Mouse (Mus musculus) brain, embryonic 14.5 days (tissue): ENCODE data around the gene Tmsb15b2.

Experiments used
- CTCF ChIP-seq: fragments of 200-500 bp; IDR thresholded peaks from 2 replicates; pipeline ENCODE4 v1.5.1; 2012; ENCODE audit warnings: inconsistent platforms, mild to moderate bottlenecking, moderate library complexity, borderline replicate concordance; ENCODE audit not compliant: insufficient read depth, insufficient read length; ENCODE audit errors: extremely low read depth
- POLR2A ChIP-seq: fragments of 200-500 bp; IDR thresholded peaks from 2 replicates; pipeline ENCODE4 v1.6.1; 2012; ENCODE audit warnings: mild to moderate bottlenecking, inconsistent platforms, borderline replicate concordance; ENCODE audit not compliant: poor library complexity, insufficient read depth, insufficient read length, severe bottlenecking; ENCODE audit errors: extremely low read depth

GRCm38 (mm10) chrX:137017668-137018067 lies 42.4 kb upstream of the Tmsb15b2 start:
- TF ChIP-seq CTCF (no peak), POLR2A (no peak)
